Mouse (Mus musculus) Muller cell, postnatal 12 days (primary cell): ENCODE data around the gene A130010J15Rik.

Experiments
- DNase-seq: peaks from one replicate; pipeline ENCODE4 v3.0.0-alpha.2; 2015; ENCODE audit errors: inconsistent ontology term

Gene A130010J15Rik

DNA sequence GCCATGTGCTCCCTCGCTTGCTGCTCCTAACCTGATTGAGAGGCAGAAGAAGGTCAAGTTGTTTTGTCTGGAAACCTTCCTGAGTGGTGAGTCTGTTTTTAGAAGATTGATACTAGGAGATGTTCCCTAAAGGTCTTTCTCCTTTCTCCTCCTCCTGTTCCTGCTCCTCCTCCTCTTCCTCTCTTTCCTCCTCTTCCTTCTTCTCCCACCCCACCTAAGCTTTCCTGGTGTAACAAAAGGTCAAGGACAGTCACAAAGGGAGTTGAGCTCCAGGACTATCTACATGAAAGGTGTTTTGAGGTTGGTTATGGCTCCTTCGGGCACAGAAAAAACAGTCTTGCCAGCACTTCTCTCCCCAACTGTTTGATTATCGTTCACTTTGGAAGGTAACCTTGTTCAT is at the start of gene A130010J15Rik:
A130010J15Rik (plus strand) TSS at position 301 of the 400 bp plus-strand sequence.
- DNase-seq: no peak

- peak; percentile 1 for DNase-seq
Measured at GRCm38 (mm10) chr1:193122793-193123192, 45.1 kb upstream of the A130010J15Rik start.

DNA sequence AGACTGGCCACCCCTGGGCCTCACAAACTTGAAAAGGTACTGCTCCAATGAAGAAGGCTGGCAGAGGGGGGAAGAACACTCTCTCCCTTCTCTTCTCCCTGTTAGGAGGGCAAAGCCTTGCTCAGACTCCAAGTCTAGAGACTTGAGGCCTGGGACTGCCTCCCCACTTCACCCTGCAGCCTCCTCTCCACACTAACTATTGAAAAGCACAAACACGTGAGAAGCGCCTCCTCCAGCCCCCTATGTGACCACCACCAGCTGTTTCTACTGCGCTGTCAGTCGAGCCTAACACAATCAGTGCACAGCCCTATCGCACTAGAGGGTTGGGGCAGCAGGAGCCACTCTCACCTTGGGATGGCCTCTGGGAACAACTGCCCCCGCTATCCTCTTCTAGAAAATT is 44.6 kb upstream of the A130010J15Rik start:
- DNase-seq: no peak

GRCm38 (mm10) chr1:193125835-193126234 is 42.0 kb upstream of the A130010J15Rik start:
- no peak for DNase-seq

DNA sequence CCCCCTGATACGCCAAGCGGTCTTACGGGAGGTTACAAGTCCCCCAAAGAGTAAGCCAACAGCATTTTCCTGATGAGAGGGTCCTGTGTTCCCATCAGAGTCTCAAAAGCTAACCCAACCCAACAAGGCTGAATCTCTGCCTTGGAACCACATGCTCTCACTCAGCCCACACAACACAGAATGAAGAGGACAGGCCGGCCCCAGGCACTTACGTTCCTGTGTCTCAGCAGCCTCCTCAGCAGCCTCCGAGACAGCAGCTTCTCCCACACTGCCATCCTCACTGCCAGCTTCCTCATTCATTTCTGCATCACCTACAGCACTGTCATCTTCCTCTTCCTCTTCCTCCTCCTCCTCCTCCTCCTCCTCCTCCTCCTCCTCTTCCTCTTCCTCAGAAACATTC is 39.8 kb upstream of the A130010J15Rik start:
- DNase-seq: no peak

DNA sequence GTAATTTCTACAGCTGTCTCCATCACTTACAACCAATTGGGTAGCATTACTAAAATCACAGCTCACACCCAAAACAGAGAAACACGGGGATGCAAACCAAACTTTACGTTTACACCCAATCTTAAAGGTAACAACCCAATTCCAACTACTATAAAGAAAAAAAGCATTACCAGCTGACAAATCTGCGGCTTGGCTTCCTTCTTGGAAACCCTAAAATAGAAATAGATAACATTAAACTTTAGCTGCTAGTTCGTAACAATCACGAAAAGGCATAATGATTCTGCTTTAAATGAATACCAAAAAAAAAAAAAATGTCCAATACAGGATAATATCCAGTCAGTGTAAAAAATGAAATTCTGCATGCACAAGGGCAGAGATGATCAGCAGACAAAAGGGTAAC is 38.5 kb upstream of the A130010J15Rik start:
- DNase-seq: no peak

DNA sequence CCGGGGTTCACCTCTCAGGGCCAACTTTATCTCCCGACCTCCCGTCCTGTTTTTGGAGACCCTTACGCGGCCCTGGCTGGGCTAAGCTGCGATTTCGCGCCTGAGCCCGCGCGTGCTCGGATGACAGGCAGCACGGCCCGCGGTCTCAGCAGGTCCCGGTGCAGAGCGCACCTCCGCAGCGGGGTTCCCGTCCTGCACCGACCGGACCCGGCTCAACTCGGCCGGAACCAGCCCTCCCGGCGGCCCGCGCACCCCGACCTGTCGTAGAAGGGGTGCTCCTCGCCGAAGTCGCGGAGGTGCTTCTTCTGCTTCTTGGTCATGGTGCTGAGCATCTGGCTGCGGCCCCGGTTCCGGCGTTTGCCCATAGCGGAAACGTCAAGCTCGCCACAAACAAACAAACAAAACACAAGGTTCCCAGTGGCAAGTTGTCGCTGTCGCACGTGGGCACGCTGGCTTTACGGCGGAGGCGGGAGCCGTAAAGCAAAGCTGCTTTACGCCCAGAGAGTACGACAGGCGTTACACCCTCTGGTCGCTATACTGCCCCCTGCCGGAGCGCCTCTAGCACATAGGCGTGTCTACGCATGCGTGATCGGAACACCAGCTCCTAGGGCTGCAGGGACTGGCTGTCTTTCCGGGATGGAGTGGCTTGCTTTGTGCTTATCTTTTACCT is 37.9 kb upstream of the A130010J15Rik start, which contains the start of gene Diexf:
Diexf (minus strand) TSS at position 487 of the 670 bp plus-strand sequence.
- DNase-seq: peak; percentile 92

DNA sequence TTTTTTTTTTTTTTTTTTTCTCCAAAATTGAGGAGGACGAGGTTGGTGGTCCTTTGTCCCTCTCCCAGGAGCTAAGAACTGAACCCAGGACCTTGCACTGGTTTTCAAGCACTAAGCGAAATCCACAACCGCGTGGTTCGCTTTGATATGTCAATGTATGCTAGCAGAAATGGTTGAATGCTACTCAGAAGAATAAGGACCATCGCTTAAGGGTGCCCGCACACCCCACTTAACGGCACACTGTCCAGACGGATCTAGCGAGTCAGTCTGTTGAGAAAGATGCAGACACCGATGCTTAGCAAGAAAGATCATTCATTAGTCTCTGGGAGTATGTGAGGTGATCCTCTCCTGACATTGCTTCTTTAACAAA is 37.4 kb upstream of the A130010J15Rik start:
- DNase-seq: no peak

GRCm38 (mm10) chr1:193130839-193131238 is 37.0 kb upstream of the A130010J15Rik start:
- no peak for DNase-seq

DNA sequence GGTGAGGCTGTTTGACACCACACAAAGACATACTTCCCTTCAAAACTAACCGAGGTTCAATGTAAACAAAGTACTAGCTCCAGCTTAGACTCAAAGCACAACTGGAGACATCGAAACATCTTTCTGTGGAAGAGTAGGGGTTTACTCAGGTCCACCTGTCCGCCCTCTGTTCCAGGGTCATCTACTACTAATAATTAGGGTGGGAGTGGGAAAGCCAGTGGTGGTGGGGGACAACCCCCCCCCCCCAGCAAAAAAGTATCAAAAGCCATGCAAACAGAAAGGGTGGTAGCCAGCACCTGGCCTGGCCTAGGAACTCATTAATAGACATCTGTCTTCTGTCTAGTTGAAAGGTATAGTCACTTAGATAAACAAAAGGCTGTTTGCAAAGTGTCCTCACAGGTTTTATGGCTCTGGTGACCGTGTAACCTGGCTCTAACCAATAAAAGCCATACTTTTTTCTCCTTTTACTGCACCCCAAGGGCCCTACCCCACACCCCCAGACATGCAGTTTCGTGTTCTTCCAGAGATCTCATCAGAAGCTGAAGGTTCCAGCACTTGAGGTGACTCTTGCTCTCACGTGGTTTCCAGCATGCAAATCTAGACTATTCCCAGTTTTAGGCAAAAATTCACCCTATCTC is 36.4 kb upstream of the A130010J15Rik start:
- no peak for DNase-seq

DNA sequence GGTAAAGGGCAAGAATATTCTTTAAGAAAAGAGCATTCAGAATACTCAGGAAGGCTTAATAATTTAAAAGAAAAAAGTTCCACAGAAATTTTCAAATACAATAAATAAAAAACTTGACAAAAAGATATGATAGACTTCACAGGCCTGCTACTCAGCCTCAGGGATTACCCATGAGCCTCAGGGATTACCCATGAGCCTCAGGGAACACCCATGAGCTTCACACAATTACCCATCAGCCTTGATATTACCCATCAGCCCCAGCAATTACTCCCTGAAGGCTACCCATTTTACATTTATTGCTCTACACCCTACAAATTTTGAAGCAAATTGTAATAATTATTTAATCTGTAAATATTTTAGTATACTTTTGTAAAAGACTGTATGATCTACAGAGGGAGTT is 35.5 kb upstream of the A130010J15Rik start:
- no peak for DNase-seq

DNA sequence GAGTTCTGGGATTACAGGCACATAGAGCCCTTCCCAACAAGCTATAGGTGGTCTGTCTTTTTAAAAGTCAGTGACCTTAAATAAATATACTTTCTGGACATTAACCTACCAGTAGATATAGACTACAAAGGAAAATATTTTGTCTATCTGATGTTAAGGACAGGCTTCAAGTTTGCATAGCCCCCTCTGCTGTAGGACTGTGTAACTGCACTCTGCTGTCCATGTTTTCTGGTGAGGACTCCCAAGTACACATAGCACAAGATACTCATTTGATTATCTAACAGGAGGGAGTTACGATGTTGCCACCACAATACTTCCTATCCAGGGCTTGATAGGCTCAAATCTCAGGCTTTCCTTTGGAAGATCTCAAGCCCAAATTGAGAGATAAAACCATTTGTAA is 34.1 kb upstream of the A130010J15Rik start:
- DNase-seq: no peak

DNA sequence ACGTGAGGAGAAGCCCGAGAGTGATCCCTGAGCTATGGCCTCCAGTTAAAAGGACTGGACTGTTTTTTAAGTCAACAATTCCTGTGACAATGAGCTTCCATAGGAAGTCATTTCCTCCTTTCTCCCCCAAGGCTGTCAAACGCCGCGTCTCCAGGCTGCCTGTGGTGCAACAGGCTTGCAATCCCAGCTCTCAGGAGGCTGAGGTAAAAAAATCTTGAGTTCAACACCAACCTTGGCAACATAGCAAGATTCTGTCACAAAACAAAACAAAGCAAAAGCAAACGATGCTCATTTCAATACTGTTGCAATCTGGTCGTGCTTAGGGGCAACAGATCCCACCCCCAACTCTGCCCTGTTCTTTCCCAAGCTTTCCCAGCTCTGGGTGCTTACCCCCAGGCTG is 29.8 kb upstream of the A130010J15Rik start:
- no peak for DNase-seq

DNA sequence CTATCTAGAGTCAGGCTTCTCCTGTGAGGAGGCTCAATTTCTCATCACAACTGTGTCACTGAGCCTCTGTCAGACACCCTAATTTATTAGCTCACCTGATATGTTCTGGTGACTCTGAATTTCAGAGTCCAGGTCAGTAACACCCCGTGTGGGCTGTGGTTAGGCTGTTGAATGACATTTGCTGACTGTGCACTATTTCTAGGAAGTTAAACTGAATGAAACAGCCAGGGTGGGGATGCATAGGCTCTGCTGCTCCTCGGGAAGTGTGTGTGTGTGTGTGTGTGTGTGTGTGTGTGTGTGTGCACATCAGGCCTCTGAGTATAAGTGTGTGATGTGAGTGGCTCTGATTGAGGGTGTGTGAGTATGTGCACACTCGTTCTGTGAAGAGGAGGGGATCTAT is 29.2 kb upstream of the A130010J15Rik start:
- DNase-seq: no peak

DNA sequence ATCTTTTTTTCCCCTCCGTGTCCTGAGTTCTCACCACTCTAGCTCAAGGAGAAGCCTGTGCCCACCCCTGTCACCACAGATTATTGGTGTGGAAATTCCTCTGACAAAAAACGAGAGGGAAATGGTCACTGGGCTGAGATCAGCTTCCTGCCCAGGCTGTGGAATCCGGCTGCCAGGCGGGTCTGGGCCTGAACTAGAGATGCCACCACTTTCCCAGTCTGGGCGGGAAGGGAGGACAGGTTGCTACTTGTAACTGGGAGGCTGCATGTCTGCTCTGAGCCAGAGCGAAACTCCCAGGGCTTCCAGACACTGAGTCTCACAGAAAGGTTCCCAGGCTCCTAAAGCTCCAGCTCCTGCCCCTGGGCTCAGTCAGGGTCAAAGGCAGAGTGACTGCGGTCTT is 26.7 kb upstream of the A130010J15Rik start:
- no peak for DNase-seq

DNA sequence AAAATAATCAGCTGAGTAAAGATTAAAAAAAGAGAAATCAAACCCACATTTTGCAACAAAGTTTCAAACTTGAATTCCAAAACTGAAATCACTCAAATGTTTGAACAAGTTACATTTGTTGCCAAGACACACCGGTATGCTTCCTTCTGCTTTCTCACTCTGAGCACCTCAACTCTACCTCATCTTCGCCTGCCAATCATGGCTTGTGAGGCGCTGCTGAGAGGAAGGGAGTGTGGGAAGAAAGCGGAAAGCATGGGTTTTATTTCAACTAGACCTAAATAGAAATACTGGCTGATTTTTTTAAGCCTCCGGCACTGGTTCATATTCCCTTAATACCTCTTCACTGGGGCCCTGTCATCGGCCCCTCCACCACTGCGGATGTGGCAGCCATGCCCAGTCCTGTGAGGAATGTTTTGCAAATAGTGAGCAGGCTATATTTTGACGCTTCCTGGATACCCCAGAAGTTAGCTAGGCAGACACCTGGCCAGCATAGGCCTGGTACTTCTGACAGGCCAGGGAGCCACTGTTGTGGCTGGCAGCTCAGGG is 25.3 kb upstream of the A130010J15Rik start:
- no peak for DNase-seq

DNA sequence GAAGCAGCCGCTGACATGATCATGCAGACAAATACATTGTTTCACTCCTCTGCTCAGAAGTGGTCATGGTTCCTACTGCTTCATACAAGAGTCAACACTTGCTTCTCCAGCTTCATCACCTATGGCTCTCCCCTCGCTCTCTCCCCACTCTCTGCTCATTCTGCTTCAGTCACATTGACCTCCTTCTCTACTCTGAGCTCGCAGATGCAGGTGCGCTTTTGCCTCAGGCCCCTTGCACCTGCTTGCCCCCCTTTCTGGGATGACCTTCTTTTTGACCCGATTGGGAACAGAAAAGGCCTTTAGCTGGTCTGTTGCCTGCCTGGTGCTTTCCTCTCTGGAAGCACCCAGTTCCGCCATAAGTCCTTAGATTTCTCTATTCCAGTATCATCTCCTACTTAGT is 23.3 kb upstream of the A130010J15Rik start:
- DNase-seq: no peak

DNA sequence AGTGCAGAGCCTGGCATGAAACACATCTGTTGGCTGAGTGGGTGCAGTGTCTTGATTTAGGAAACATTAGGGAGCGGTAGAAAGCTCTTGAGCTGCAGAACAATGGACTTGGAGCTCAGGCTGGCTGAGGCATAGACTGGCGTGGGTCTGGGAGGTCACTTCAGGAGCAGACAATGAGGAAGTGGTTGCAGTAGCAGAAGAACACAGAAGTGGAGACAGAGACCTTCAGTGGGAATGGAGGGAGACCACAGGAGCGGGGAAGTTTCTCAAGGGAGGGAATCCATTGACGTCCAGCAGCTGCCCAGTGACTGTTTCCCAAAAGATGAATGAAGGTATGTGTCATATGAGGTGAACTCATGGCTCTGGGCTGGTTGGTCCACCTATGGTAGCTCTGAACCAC is 22.7 kb upstream of the A130010J15Rik start:
- DNase-seq: no peak

DNA sequence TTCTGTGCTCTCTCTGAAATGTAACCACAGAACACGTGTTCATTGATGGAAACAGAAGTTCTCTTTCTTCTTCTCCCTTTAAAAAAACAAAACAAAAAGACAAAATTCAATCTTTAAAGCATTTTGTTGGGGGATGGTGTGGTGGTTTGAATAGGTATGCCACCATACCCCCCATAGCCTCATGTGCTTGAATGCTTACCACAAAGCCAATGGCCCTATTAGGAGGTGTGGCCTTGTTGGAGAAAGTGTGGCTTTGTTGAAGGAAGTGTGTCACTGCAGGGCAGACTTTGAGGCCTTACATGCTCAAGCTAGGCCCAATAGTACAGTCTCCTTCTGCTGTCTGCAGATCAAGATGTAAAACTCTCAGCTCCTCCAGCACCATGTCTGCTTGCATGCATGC is 21.4 kb upstream of the A130010J15Rik start:
- no peak for DNase-seq

DNA sequence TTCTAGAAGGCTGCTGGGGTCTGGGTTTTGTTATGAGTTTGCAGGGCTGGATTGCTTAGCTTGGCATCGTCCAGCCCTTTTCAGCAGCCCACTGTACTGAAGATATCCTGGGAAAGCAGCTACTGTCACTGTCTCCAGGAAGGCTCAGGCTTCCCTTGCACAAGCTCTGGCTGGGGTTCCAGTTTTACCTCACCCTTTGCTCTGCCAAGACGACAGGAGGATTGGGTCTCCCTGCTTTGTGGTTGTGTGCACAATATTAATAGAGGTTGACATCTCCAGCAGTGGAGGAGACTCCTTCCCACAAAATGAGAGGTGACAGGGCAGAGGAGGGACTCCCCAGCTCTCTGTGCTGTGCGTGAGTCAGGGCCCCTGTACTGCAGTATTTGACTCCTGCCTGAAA is 18.6 kb upstream of the A130010J15Rik start:
- DNase-seq: peak; percentile 6

DNA sequence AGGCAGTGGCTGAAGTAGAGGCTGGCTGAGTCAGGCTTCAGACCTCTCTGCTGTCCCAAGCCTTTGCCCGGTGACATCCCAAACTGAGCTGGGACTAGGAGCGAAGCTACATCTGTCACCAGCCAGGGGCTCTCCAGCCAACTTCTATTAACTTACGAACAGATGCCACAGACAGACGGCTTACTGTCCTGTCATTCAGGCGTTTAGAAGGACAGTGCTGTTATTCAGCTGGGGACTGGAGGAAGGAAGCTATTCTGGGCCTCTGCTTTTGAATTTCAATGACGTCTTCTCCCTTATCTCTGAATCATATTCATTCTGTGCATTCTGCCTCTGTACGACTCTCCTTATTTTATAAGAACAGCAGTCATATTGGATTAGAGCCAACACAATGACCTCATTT is 16.7 kb upstream of the A130010J15Rik start:
- no peak for DNase-seq

DNA sequence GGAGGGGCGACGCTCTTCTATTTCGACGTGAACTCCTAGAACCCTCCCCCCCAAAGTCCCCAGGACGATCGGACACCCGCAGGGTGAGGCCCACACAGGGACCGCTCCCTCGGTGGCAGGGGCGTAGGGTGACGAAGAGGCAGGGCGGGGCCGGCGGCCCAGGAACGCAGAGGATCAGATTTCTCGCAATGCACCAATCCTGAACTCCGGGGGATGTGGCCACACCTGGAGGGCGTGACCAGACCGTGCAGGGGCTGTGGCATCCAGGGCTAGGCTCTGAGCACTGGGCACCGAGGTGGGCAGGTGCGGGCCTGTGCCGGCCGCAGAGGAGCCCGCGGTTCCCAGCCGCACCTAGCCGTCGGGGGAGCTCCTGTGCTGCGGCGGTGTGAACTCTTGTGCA is 15.0 kb upstream of the A130010J15Rik start, which contains the start of gene Irf6:
Irf6 (plus strand) TSS at position 240 of the 400 bp plus-strand sequence.
- DNase-seq: peak; percentile 44

DNA sequence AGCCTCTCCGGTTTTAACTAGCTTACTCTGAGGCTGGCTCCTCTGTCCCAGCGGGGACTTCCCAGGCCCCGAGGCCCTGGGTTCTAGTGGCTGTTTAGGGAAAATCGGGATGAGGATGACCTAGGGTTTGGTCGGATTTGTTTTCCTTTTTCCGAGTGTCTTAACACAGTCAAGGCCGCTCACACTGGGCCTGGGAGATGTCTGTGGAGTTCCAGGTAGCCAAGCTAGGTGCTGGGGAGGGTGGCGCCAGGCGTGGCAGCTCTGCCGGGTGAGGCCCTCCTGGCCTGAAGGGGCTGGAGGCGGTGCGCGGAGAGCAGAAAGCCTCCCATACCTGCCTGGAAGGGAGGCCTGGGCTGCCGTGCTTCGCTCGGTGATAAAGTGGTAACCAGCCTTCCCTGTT is 14.3 kb upstream of the A130010J15Rik start:
- no peak for DNase-seq
